Mouse (Mus musculus) urinary bladder, adult 18-20 months (tissue): Measurements from ENCODE around the gene Gm5737.

Source experiments
- DNase-seq, 2 experiments: peaks; one replicate each; pipeline ENCODE4 v3.0.0; 2022; ENCODE audit warnings: low spot score in 2 of 2, mixed read lengths in 2 of 2

Gm5737 gene

DNA sequence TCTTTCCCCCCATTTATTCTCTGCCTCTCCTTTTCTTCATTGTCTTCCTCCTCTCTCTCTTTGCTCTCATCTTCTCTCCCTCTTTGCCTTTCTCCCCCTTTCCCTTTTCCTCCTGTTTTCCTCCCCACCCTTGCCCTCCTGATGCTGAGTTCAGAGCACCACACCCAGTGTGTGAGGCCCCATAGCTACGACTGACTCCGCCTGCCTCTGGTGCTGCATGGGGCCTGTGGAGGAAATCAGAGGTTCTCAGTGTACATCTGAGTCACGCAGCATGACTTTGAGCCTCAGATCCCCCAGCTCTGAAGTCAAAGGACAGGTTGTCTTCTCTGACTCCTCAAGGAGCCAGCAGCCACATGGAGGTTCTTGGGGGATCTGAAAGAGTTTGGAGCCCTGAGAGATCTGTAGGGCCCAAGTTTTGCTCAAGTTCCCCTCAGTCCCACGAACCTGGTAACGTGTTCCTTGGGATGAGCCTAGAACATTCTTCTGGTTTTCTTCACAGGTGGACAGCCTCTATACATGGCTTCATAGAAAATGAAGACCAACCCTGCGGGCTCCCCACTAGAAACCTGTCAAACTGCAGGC is at the start of gene Gm5737:
Gm5737 (plus strand) TSS at position 532 of the 582 bp plus-strand sequence.
- DNase-seq: no peak

DNA sequence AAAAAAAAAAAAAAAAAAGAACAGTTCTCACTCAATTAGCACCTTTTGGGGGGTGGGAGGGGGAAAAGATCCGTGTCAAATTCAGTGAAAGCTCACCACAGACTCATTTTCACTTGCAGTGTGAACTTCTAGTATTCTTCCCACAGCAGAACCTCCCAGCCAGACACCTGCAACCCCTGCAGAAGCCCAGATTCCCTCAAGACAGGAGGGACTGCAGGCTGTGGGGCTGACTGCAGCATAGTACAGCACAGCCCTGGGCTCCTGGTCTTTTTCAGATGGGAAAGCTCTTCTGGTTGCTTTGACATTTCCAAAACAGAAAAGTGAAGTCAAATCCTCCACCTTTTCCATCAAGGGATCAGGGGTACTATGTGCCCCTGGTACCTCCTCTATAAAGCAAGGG is 44.8 kb upstream of the Gm5737 start:
- DNase-seq: no peak

DNA sequence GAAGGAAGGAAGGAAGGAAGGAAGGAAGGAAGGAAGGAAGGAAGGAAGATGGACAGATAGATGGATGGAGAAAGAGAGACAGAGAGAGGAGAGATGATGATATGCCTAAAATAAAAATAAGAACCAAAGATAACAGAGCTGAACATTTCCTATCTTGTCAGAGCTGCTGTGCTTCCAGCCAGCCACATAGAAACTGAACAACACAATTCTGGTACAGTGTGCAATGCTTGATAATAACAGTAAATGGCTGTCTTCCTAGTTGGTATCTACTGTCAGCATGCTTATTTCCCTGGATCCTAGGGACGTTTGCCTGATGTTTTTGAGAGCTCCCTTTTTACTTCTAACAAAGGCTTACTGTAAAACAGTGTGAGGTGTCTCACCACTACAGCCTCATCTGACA is 40.8 kb upstream of the Gm5737 start:
- DNase-seq: no peak

DNA sequence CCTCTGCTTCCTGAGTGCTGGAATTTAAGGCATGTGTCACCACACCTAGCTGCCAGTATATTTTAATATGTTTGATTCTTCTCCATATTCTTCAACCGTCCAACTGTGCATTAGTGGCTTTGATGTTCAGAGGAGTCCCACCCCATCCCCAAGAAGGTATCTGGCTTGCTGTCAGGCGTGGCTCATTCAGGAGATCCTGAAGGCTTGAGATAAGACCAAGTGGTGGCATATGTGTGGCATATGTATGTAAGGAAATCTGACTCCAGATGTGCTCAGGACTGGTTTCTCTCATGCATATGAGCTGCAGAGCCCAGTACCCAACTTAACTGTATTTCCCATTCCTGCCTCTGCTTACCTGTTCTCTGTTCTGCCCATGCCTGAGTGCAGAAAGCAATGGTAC is 34.2 kb upstream of the Gm5737 start:
- DNase-seq: no peak

DNA sequence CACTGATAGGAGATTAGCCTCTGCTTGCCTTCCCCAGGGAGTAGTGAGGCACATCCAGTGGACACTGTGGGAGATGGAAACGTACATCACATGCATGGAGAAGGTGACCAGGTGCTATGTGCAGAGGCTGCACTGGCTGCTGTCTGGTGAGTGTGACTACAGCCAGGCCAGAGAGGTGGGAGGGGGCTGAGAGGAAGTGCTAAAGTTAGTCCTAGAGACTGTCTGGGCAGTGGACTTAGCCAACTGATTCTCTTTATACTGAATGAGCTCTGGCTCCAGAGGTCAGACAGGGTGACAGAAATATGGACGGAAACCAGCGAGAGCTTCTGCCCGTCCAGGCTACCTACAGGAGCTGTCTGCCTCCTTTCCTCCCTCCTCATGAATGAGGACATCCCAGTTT is 16.6 kb upstream of the Gm5737 start:
- no peak for DNase-seq

- DNase-seq: no peak
Observed at GRCm38 (mm10) chr7:120796369-120796768, 15.8 kb upstream of the Gm5737 start.

- no peak for DNase-seq
Observed at GRCm38 (mm10) chr7:120803268-120803667, 8.9 kb upstream of the Gm5737 start.

DNA sequence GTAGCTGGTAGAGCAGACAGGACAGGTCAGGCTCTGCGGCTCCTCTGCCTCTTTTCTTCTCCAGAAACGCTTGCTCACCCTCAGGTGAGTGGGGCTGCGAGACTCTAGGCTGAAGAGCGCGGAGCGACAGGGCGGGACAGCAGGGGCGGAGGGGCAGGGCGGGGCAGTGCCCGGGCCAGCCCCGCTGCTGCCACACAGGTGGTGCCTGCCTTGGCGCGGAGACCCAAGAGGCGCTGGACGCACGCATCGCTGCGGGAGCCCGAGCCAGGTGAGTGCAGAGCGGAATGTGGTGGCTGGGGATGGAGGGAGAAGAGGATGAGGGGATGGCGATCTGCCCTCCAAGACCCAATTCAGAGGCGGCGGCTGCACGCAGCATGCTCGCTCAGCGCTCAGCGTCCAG is 2.5 kb upstream of the Gm5737 start:
- no peak for DNase-seq

DNA sequence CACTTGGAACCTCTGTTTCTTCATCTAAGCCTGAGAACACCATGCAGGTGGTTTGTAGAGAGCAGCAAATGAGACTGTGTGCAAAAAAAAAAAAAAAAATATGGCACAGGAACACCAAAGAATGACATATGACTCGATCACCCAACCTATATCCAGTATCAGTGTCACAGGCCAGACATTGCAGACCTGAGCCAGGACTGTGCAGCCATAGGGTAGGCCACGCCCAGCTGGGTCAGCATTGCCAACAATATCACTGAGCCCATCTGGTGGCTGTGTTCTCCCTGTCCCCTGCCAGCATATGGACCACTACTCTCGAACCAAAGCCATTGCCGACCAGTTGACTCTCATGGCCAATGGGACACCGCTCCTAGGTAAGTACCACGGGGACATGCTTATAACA is 5.4 kb downstream of the Gm5737 start:
- no peak for DNase-seq

- no peak for DNase-seq
Observed at GRCm38 (mm10) chr7:120819386-120819785, 7.2 kb downstream of the Gm5737 start.

DNA sequence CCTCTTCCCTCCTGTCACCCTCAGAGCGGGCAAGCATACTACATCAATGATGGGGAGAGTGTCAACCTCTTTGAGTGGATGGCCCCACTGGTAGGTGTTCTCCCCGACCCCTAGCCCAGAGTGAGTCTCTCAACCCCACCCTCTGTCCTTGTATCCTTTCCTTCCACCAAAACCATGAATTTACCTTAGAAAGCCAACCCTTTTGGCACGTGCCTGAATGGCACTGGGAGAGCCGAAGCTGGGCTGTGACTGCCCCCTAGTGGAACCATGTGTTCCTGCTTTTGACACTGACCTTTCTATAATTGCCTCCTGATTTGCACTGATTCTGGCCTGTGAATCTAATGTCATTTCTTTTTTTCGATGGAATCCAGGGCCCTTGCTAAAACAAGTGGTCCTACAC is 11.1 kb downstream of the Gm5737 start:
- DNase-seq: peak in 1 of 2 experiments; percentile 31

DNA sequence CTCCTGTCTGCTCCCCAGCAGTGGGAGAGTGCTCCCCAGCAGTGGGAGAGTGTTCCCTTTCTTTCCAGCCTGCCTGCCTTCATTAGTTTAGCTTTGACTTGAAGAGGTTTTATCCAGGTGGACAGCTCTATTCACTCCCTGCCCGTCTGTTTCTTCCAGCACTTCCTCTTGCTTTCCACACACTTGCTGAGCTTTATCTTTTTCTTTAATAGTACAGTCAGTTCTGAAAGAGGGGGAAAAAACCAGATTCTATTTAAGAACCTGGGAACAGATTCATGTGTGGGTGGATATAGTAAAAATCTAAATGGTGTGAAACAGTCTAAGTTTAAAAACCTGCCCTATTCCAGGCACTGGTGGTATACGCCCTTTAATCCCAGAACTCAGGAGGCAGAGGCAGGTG is 12.9 kb downstream of the Gm5737 start:
- DNase-seq: no peak

DNA sequence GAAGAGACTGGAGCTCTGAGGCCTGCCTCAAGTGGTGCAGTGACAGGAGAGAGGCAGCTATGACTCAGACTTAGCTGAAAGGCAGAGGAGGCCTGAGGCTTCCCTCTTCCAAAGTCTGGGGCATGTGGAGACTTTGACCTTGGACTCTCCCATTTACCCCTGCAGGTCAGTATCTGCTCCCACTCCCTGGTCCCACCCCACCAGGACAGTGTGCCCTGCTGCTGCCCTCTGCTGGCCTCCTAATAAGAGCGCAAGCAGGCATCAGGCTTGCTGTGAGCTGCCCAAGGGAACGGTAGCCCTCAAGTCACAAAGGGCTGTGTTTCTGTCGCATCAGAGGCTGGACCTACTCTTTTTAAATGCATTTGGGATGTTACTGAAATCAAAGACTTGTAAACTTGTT is 14.2 kb downstream of the Gm5737 start:
- no peak for DNase-seq

DNA sequence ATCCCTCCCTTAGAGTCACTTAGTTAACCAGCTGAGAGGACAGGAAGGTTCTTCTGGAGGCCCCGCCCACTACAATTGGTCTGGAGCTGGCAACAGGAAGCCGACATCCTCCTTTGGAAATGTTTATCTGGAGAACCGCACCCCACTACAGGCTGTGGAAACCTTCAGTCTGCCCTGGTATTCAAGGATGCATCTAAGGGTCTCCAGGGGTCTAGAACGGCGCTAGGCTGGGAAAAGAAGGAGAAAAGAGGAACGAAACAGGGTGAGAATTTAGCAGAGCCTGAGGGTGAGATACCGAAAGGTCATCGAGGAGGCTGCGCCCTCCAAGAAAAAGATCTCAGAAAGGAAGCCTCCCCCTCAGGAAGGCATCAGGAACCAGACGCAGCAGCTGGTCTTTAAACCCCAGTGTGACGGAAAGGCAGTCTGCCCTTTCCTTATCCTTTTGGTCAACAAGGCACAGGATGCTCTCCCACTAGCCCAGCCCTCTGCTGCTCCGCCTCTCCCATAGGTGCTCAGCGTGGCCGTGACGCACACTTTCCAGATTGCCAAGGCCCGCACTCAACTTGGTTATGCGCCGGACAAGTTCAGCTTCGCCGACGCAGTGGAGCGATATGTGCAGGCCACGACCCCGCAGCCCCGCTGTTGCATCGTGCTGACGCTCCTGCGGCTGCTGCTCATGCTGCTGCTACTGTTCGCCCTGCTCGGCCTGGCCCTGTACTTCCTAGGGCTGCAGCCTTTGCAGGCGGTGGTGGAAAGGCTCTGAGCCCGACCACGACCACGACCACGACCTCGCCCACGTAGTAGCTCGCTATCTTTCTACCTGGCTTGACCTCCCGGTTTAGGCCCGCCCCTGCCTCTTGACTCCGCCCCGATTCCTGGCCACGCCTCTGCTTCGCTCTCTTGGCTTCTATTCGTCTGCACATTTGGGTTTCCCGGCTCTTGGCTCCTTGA is 18.5 kb downstream of the Gm5737 start:
- DNase-seq: peak; percentile 55 to 83

- DNase-seq: no peak
Observed at GRCm38 (mm10) chr7:120834426-120834825, 22.3 kb downstream of the Gm5737 start.

- DNase-seq: peak; percentile 56 to 64
Observed at GRCm38 (mm10) chr7:120834863-120835372, 22.8 kb downstream of the Gm5737 start.

- peak; percentile 93 to 96 for DNase-seq
Observed at GRCm38 (mm10) chr7:120835449-120836359, 23.5 kb downstream of the Gm5737 start.

DNA sequence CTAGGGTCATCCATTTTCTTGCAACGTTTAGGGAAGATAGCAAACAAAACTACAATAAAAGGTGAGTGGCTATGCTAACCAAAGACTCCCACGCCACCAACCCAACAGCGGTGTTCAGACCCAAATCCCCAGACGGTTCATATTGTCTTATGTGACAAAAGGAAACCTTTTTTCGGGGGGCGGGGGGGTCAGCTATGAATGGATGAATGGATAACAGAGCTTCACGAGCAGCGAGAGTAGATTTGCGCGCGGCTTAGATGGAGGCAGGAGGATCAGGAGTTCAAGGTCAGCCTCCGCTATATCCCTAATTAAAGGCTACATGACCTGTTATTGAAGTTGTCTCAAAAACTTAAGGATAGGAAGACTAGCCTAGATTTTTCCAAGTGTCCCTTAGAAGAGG is 24.2 kb downstream of the Gm5737 start:
- no peak for DNase-seq

- peak; percentile 34 to 67 for DNase-seq
Observed at GRCm38 (mm10) chr7:120838436-120839160, 26.4 kb downstream of the Gm5737 start.

GRCm38 (mm10) chr7:120839786-120840185 is 27.6 kb downstream of the Gm5737 start:
- no peak for DNase-seq
